Mouse (Mus musculus): ENCODE measurements at regions not wholly inside any gene's neighbourhood (a gene's known extent, or its start where the extent isn't known, plus 50 kb on each side); places are given as distances from the start of the nearest gene placed in this dataset.

GRCm38 (mm10) chr13:106318476-106318875 lies 618.3 kb downstream of the Ipo11 start:
- no peak overlapping the region for H3K9ac ChIP-seq (replicated peaks; ENCODE audit: low read depth)
- H3K27me3 ChIP-seq (replicated peaks; ENCODE audit: insufficient read depth, low read length) = no peaks in the 10 kb centered on the region
- H3K9me3 ChIP-seq (ENCODE audit: low read length) = no peaks in the 10 kb centered on the region
- ATAC-seq (no peak), DNase-seq (ENCODE audit: low spot score) (no peak)
- no peak overlapping the region for H3K4me2 ChIP-seq (replicated peaks; ENCODE audit: low read depth, low read length)
- 71% methylated on average over 6 of the region's 6 CpGs for WGBS
- TF ChIP-seq EP300 (IDR thresholded peaks at IDR 0.05) (no peak), CTCF (IDR thresholded peaks at IDR 0.05) (no peak)
- no peak overlapping the region for H3K27ac ChIP-seq (ENCODE audit: low read length)
- H3K36me3 ChIP-seq (ENCODE audit: insufficient read depth, low read length) = no peaks in the 10 kb centered on the region
- H3K4me1 ChIP-seq (ENCODE audit: insufficient read depth, low read depth, low read length) = no peaks in the 10 kb centered on the region
- H3K4me3 ChIP-seq (ENCODE audit: low read depth, low read length) = no peak overlapping the region

DNA sequence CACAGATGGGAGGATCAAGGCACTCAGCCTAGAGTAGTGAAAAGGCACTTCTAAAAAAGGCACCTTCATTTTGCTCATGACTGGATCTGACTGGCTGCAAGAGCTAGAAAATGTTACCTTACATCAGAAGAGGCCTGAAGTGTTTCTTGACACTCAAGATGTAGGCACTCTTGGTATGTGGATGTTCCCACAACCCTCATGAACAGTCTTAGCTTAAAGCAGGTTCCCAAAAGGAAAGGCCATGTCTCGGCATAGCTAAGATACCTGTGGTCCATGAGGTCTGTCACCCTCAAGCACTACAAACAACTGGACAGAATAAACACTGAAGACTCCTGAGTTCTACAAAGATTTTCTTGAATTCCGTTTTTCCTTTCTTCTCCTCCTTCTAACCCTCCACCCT lies 619.5 kb downstream of the Ipo11 start:
- Histone ChIP-seq H3K4me1 (ENCODE audit: insufficient read depth, low read depth, low read length) (no peaks in the 10 kb centered on the region), H3K4me2 (replicated peaks; ENCODE audit: low read depth, low read length) (no peak overlapping the region), H3K4me3 (ENCODE audit: low read depth, low read length) (no peak overlapping the region), H3K27me3 (replicated peaks; ENCODE audit: insufficient read depth, low read length) (no peaks in the 10 kb centered on the region), H3K36me3 (ENCODE audit: insufficient read depth, low read length) (no peaks in the 10 kb centered on the region), H3K9ac (replicated peaks; ENCODE audit: low read depth) (no peak overlapping the region), H3K27ac (ENCODE audit: low read length) (no peak overlapping the region), H3K9me3 (ENCODE audit: low read length) (no peaks in the 10 kb centered on the region)
- DNase-seq (ENCODE audit: low spot score) (no peak), ATAC-seq (peak; percentile 33; the same call in 1 of the 2 replicates)
- TF ChIP-seq CTCF (IDR thresholded peaks at IDR 0.05) (no peak), EP300 (IDR thresholded peaks at IDR 0.05) (no peak)
- WGBS = 36% methylated on average over 2 of the region's 2 CpGs

DNA sequence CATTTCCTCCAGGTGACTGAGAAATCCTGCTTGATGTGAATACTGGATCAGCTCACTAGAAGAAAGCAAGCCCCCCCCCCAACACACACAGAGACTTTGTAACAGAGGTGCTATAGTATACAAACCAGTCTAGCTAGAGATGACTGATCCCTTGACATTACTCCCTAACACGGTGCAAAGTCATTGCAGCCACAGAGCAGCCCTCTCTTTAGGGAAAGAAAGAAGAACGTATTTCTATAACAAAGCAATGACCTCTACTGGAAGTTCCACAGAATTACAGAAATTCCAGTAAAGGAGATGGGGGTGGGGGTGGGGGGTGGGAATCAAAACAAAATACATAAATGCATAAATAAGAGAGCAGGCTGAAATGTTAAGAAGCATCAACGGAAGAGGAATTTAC lies 655.6 kb downstream of the Ipo11 start:
- TF ChIP-seq EP300 (IDR thresholded peaks at IDR 0.05) (no peak), CTCF (IDR thresholded peaks at IDR 0.05) (no peak)
- H3K9ac ChIP-seq (replicated peaks; ENCODE audit: low read depth) = no peak overlapping the region
- WGBS = 38% methylated on average over 3 of the region's 3 CpGs
- H3K4me2 ChIP-seq (replicated peaks; ENCODE audit: low read depth, low read length) = no peak overlapping the region
- H3K9me3 ChIP-seq (ENCODE audit: low read length) = no peaks in the 10 kb centered on the region
- H3K4me3 ChIP-seq (ENCODE audit: low read depth, low read length) = no peak overlapping the region
- no peaks in the 10 kb centered on the region for H3K36me3 ChIP-seq (ENCODE audit: insufficient read depth, low read length)
- ATAC-seq (no peak), DNase-seq (ENCODE audit: low spot score) (no peak)
- no peaks in the 10 kb centered on the region for H3K4me1 ChIP-seq (ENCODE audit: insufficient read depth, low read depth, low read length)
- H3K27me3 ChIP-seq (replicated peaks; ENCODE audit: insufficient read depth, low read length) = no peaks in the 10 kb centered on the region
- no peak overlapping the region for H3K27ac ChIP-seq (ENCODE audit: low read length)

DNA sequence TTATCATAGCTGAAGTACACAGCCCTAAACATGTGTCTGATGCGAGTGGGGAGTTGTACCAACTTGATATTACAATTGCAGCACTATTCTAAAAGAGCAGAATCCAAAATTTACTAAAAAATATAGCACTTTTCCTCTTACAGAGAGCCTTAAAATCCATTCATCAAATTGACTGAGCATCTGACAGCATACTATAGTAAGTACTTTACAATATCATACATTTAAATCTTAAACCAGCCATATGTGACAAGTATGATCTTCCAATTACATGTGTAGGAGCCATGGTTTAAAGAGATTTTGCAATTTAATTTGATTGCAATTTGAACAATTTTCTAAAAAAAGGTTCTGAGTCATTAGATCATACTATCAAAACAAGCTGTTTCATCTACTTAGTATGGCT lies 676.9 kb downstream of the Ipo11 start:
- Histone ChIP-seq H3K9ac (replicated peaks; ENCODE audit: low read depth) (no peak overlapping the region), H3K4me2 (replicated peaks; ENCODE audit: low read depth, low read length) (no peak overlapping the region), H3K4me3 (ENCODE audit: low read depth, low read length) (no peak overlapping the region), H3K9me3 (ENCODE audit: low read length) (no peaks in the 10 kb centered on the region), H3K27me3 (replicated peaks; ENCODE audit: insufficient read depth, low read length) (no peaks in the 10 kb centered on the region), H3K36me3 (ENCODE audit: insufficient read depth, low read length) (no peaks in the 10 kb centered on the region), H3K27ac (ENCODE audit: low read length) (no peak overlapping the region), H3K4me1 (ENCODE audit: insufficient read depth, low read depth, low read length) (no peaks in the 10 kb centered on the region)
- 51% methylated on average over 1 of the region's 1 CpGs for WGBS
- no peak for DNase-seq (ENCODE audit: low spot score)
- ATAC-seq = no peak
- TF ChIP-seq CTCF (IDR thresholded peaks at IDR 0.05) (no peak), EP300 (IDR thresholded peaks at IDR 0.05) (no peak)
